28 mouse cellular contexts compared by ENCODE assay signal in genomic region chr9:83399414-83399813, GRCm38 (mm10). TPM values are rescaled to one million over a fixed set of nuclear protein-coding genes. Genes with fewer than 3 reads are reported as not detected.
"Had no signal": no experiment of that assay in that cellular context is flagged by ENCODE, and none has a peak within 500 bp of the region (broad histone marks: within the 10 kb centered on the region; RNA-seq: fewer than 3 reads in every experiment).

No protein-coding gene starts in this region.

- H3K4me1 ChIP-seq: embryonic facial prominence, embryonic 12.5 days; embryonic facial prominence, embryonic 13.5 days; embryonic facial prominence, embryonic 15.5 days; forebrain, embryonic 12.5 days; forebrain, embryonic 13.5 days had no signal

- H3K4me2 ChIP-seq: embryonic facial prominence, embryonic 12.5 days; embryonic facial prominence, embryonic 13.5 days; embryonic facial prominence, embryonic 15.5 days; forebrain, embryonic 12.5 days; forebrain, embryonic 13.5 days; forebrain, embryonic 15.5 days had no signal

- H3K27me3 ChIP-seq: embryonic facial prominence, embryonic 12.5 days; embryonic facial prominence, embryonic 13.5 days; embryonic facial prominence, embryonic 15.5 days; forebrain, embryonic 12.5 days; forebrain, embryonic 13.5 days; forebrain, embryonic 15.5 days had no signal

- H3K27ac ChIP-seq: embryonic facial prominence, embryonic 10.5 days; embryonic facial prominence, embryonic 12.5 days; embryonic facial prominence, embryonic 13.5 days; embryonic facial prominence, embryonic 15.5 days; forebrain, embryonic 10.5 days; forebrain, embryonic 12.5 days; forebrain, embryonic 13.5 days; forebrain, embryonic 15.5 days; gastrocnemius, adult 2 months; heart, adult 2 months had no signal

- H3K9ac ChIP-seq: embryonic facial prominence, embryonic 12.5 days; embryonic facial prominence, embryonic 13.5 days; embryonic facial prominence, embryonic 15.5 days; forebrain, embryonic 12.5 days; forebrain, embryonic 13.5 days; forebrain, embryonic 15.5 days; forebrain, postnatal 0 days had no signal

- DNase-seq: cerebellum, adult 8-10 months; cerebellum, adult 9-10 months; cerebellum, adult 9-11 months; cerebellum, postnatal 10 days; cerebellum, postnatal 14 days; cerebellum, postnatal 25 days; cerebellum, postnatal 36 days; embryo, embryonic 11 days; forebrain, postnatal 0 days; gastrocnemius, adult 2 months; gastrocnemius, postnatal 10 days; gastrocnemius, postnatal 14 days; gastrocnemius, postnatal 25 days; gastrocnemius, postnatal 36 days; heart, adult 11 months; heart, adult 18-20 months; heart, adult 2 months had no signal

- H3K9me3 ChIP-seq: embryonic facial prominence, embryonic 10.5 days; embryonic facial prominence, embryonic 12.5 days; embryonic facial prominence, embryonic 13.5 days; embryonic facial prominence, embryonic 15.5 days; forebrain, embryonic 10.5 days; forebrain, embryonic 12.5 days; forebrain, embryonic 13.5 days; forebrain, embryonic 15.5 days had no signal

- ATAC-seq: forebrain, embryonic 13.5 days; forebrain, embryonic 14.5 days; forebrain, embryonic 15.5 days; forebrain, embryonic 16.5 days; forebrain, postnatal 0 days had no signal

- H3K4me3 ChIP-seq: embryonic facial prominence, embryonic 10.5 days; embryonic facial prominence, embryonic 12.5 days; embryonic facial prominence, embryonic 13.5 days; embryonic facial prominence, embryonic 15.5 days; erythroblast, embryonic 14.5 days; forebrain, embryonic 10.5 days; forebrain, embryonic 12.5 days; forebrain, embryonic 13.5 days; forebrain, embryonic 15.5 days; gastrocnemius, adult 2 months; heart, adult 2 months had no signal

RNA-seq across cellular contexts. Expression of gene Lca5, which starts 41.5 kb away (rescaled TPM):
- polyA plus RNA-seq: erythroblast, embryonic 14.5 days had no signal
